ENCODE assay signal across 10 mouse cellular contexts in genomic region chr6:114224399-114224798, GRCm38 (mm10). TPM values are rescaled to one million over a fixed set of nuclear protein-coding genes. Genes with fewer than 3 reads are reported as not detected.
DNase-seq lines count a peak whose midpoint lies in the region; ATAC-seq and TF ChIP-seq lines count a peak whose summit lies in the region.
"Had no signal": no experiment of that assay in that cellular context is flagged by ENCODE, and none has a peak within 500 bp of the region (broad histone marks: within the 10 kb centered on the region; RNA-seq: fewer than 3 reads in every experiment).

No protein-coding gene starts in this region.

- no peaks in the 10 kb centered on the region for H3K36me3 ChIP-seq in hindbrain, embryonic 10.5 days
- no peaks in the 10 kb centered on the region for H3K36me3 ChIP-seq in hindbrain, embryonic 13.5 days
- no peaks in the 10 kb centered on the region; the same call in 1 of the 2 replicates for H3K36me3 ChIP-seq in hindbrain, postnatal 0 days (ENCODE audit: insufficient read depth, low read length)

- H3K27me3 ChIP-seq in hindbrain, embryonic 10.5 days (ENCODE audit: insufficient read depth, poor library complexity, severe bottlenecking), result peaks cover 7% of the 10 kb centered on the region; the same call in 1 of the 2 replicates
- 0 out of 2 replicates have a peak, but pooled peaks cover 1% of the 10 kb centered on the region for H3K27me3 ChIP-seq in hindbrain, embryonic 13.5 days
- H3K27me3 ChIP-seq in hindbrain, postnatal 0 days (ENCODE audit: insufficient read depth, low read length), result no peaks in the 10 kb centered on the region

- H3K4me2 ChIP-seq in hindbrain, embryonic 13.5 days, result no peak overlapping the region
- no peak overlapping the region for H3K4me2 ChIP-seq in hindbrain, postnatal 0 days (ENCODE audit: low read depth, low read length)

- peak; percentile 81 for TF ChIP-seq CTCF in hindbrain, postnatal 0 days (IDR thresholded peaks at IDR 0.05; ENCODE audit: low read depth)

- H3K9ac ChIP-seq in hindbrain, embryonic 13.5 days, result no peak overlapping the region
- H3K9ac ChIP-seq in hindbrain, postnatal 0 days (replicated peaks; ENCODE audit: low read length), result no peak overlapping the region

- 14% methylated on average over 4 of the region's 4 CpGs for WGBS in hindbrain, embryonic 10.5 days
- WGBS in hindbrain, embryonic 13.5 days, result 16% methylated on average over 4 of the region's 4 CpGs
- 21% methylated on average over 4 of the region's 4 CpGs for WGBS in hindbrain, postnatal 0 days

- ATAC-seq in hindbrain, embryonic 13.5 days (ENCODE audit: low FRiP score), result no peak
- peak; percentile 27; the same call in 1 of the 2 replicates for ATAC-seq in hindbrain, postnatal 0 days

- H3K4me1 ChIP-seq in hindbrain, embryonic 10.5 days (replicated peaks), result 0 out of 2 replicates have a peak, but pooled peaks cover 4% of the 10 kb centered on the region
- peaks cover 11% of the 10 kb centered on the region for H3K4me1 ChIP-seq in hindbrain, embryonic 13.5 days (replicated peaks)
- H3K4me1 ChIP-seq in hindbrain, postnatal 0 days (ENCODE audit: insufficient read depth, low read length), result no peaks in the 10 kb centered on the region

- H3K27ac ChIP-seq in hindbrain, embryonic 10.5 days, result no peak overlapping the region
- no peak overlapping the region for H3K27ac ChIP-seq in hindbrain, embryonic 13.5 days
- no peak overlapping the region for H3K27ac ChIP-seq in hindbrain, postnatal 0 days

- no peak overlapping the region for H3K4me3 ChIP-seq in hindbrain, embryonic 10.5 days
- no peak overlapping the region for H3K4me3 ChIP-seq in hindbrain, embryonic 13.5 days
- no peak overlapping the region for H3K4me3 ChIP-seq in hindbrain, postnatal 0 days (ENCODE audit: low read length)
- H3K4me3 ChIP-seq: myocyte had no signal

- peak; percentile 40 for DNase-seq in hindbrain, embryonic 10.5 days (ENCODE audit: low spot score)
- DNase-seq in 3134 (ENCODE audit: extremely low read depth, insufficient read length, low spot score) (peak; percentile 31), WW6 (ENCODE audit: low read depth, low spot score) (peak; percentile 20)
- peak; percentile 70 for DNase-seq in hindbrain, postnatal 0 days (ENCODE audit: low spot score)
- peak; percentile 48 for DNase-seq in right cerebral cortex, postnatal 25 days
- DNase-seq in spleen, postnatal 4 days (ENCODE audit: low spot score in 2 of 2), result no peak
- no peak for DNase-seq in heart, adult 11 months

- H3K9me3 ChIP-seq in hindbrain, embryonic 10.5 days, result no peaks in the 10 kb centered on the region
- H3K9me3 ChIP-seq in hindbrain, embryonic 13.5 days, result no peaks in the 10 kb centered on the region
- no peaks in the 10 kb centered on the region for H3K9me3 ChIP-seq in hindbrain, postnatal 0 days (ENCODE audit: low read length)

RNA-seq across cellular contexts. Expression of gene Slc6a1, which starts 58.0 kb away (rescaled TPM):
- polyA plus RNA-seq in hindbrain, embryonic 10.5 days (2016; fragmentation: Nextera tagmentation; extraction: Ambion mirVana), result 3.7 and 15.2 TPM in 2 replicates
- 78.0 and 87.2 TPM in 2 replicates for polyA plus RNA-seq in hindbrain, embryonic 13.5 days (2015; fragmentation: Nextera tagmentation; extraction: Ambion mirVana)
- total RNA-seq in hindbrain, postnatal 0 days (2014; rRNA removed), result 433 and 470 TPM in 2 replicates
- polyA plus RNA-seq in hindbrain, postnatal 0 days (2015; fragmentation: Nextera tagmentation; extraction: Ambion mirVana), result 176 and 177 TPM in 2 replicates
- total RNA-seq: hematopoietic stem cell, adult 5-6 weeks had no signal
- polyA plus RNA-seq: myocyte had no signal

Comparison
In these comparisons a context has a peak if more than half of its experiments do, and no peak if none do; other contexts are left out.
1. DNase-seq: peak in hindbrain, embryonic 10.5 days (single experiment), 3134 (single experiment), WW6 (single experiment), hindbrain, postnatal 0 days (single experiment) and right cerebral cortex, postnatal 25 days (single experiment); none in spleen, postnatal 4 days (0 of 2) and heart, adult 11 months (single experiment).